Mouse (Mus musculus) midbrain, embryonic 16.5 days (tissue): Measurements from ENCODE around the gene Rfpl4. TPM values are rescaled to one million over a fixed set of nuclear protein-coding genes. Genes with fewer than 3 reads are reported as not detected.

ENCODE experiments used
- ATAC-seq: fragments of 200-750 bp; cut with Nextera tagmentation; 2 replicates; pipeline ENCODE4 v1.8.0; 2017; ENCODE audit warnings: moderate TSS enrichment
- H3K27ac ChIP-seq: fragments of 300-500 bp; sonication (generic); 2 replicates; pipeline ENCODE4 v1.5.1; 2014; ENCODE audit warnings: mild to moderate bottlenecking, low read length, mixed read lengths
- H3K27me3 ChIP-seq: fragments of 300-500 bp; sonication (generic); 2 replicates; pipeline ENCODE4 v1.6.1; 2014; ENCODE audit warnings: low read depth, low read length, mixed read lengths; ENCODE audit not compliant: control insufficient read depth, insufficient read depth
- H3K36me3 ChIP-seq: fragments of 300-500 bp; sonication (generic); 2 replicates; pipeline ENCODE4 v1.6.1; 2014; ENCODE audit warnings: mild to moderate bottlenecking, low read length, moderate library complexity, mixed read lengths; ENCODE audit not compliant: control insufficient read depth, insufficient read depth
- H3K4me1 ChIP-seq: fragments of 300-500 bp; sonication (generic); 2 replicates; pipeline ENCODE4 v1.6.1; 2014; ENCODE audit warnings: mild to moderate bottlenecking, low read length, mixed read lengths; ENCODE audit not compliant: control insufficient read depth, insufficient read depth
- H3K4me2 ChIP-seq: fragments of 300-500 bp; sonication (generic); 2 replicates; pipeline ENCODE4 v1.6.1; 2014; ENCODE audit warnings: mild to moderate bottlenecking, low read length, mixed read lengths
- H3K4me3 ChIP-seq: fragments of 300-500 bp; sonication (generic); 2 replicates; pipeline ENCODE4 v1.5.1; 2014; ENCODE audit warnings: low read depth, mild to moderate bottlenecking, low read length, moderate library complexity, mixed read lengths
- H3K9ac ChIP-seq: fragments of 300-500 bp; sonication (generic); 2 replicates; pipeline ENCODE4 v1.6.1; 2014; ENCODE audit warnings: low read depth, low read length, mixed read lengths
- H3K9me3 ChIP-seq: fragments of 300-500 bp; sonication (generic); replicated peaks from 2 replicates; pipeline ENCODE4 v1.6.1; 2014; ENCODE audit warnings: mild to moderate bottlenecking, low read length, mixed read lengths; ENCODE audit not compliant: control insufficient read depth, poor library complexity, severe bottlenecking
- WGBS: fragments of 180-500 bp; shearing (Covaris S2); extraction: QIAGEN DNeasy Blood & Tissue Kit; methylation state at CpG from one replicate; pipeline ENCODE4 v1.1.7; 2014; 5-methylcytosine and 5-hydroxymethylcytosine counted together
- microRNA-seq: library from miRNA; unstranded; fragments of <30 nt; microRNA quantifications from one replicate; pipeline ENCODE4, GENCODE M21; 2017
- polyA plus RNA-seq: library from polyadenylated mRNA; unstranded; fragments of >200 nt; fragmentation: Nextera tagmentation; extraction: Ambion mirVana; gene quantifications from 2 replicates; pipeline ENCODE4 v1.2.1, GENCODE M21; 2015

Gene Rfpl4
- polyA plus RNA-seq, 1 experiment from 2014 or later: not detected

GRCm38 (mm10) chr7:5073586-5073985, 43.2 kb downstream of the Rfpl4 start:
- no peaks in the 10 kb centered on the region for H3K9me3 ChIP-seq
- whole genome bisulfite sequencing: 83% methylated on average over 1 of the region's 1 CpGs
- peaks cover 53% of the 10 kb centered on the region for H3K36me3 ChIP-seq
- H3K4me2 ChIP-seq: no peak overlapping the region
- H3K4me1 ChIP-seq: no peaks in the 10 kb centered on the region
- H3K27me3 ChIP-seq: no peaks in the 10 kb centered on the region
- H3K9ac ChIP-seq: no peak overlapping the region
- no peak overlapping the region for H3K4me3 ChIP-seq
- H3K27ac ChIP-seq: no peak overlapping the region
- no peak for ATAC-seq

DNA sequence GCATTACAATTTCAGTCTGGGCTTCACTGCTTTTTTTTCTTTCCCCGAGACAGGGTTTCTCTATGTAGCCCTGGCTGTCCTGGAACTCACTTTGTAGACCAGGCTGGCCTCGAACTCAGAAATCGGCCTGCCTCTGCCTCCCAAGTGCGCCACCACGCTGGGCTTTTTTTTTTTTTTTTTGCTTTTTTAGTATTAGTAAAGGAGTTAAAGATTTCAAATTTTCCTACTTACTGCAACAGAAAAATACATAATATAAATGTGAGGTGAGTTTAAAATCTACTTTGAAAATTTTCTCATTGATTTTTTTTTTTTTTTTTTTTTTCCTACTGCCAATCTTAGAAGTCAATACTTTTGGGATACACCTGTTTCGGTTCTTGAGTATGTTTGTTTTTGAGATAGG, 51.9 kb downstream of the Rfpl4 start:
- no peak overlapping the region for H3K9ac ChIP-seq

DNA sequence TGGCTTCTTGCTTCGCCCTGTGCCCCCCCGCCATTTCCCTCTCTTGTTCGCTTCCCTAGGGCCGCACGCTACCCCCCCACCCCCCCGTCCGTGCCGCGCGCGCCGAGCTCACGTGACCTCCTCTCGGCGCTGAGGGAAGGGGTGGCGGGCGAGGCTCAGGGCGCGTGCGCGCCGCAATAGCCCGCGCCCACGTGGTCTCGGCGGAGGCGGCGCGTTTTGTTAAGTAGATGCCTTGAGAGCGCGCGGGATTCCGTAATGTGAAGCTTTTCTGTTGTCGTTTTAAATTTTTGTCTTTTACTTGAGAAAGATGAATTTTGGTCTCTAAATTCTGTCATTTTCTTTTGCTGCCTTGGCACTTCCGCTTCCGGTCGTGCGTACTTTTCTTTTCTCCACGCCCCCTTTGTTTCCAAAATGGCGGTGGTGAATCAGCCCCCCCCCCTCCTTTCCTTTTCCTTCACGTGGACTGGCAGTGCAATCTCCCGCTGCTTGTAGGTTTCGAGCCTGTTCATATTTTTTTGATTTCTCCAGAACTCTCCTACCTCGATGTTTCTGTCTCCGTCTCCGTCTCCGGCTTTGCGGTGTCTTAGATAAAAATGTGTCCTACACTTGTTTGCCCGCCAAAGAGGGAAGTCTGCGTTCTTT, 54.3 kb downstream of the Rfpl4 start:
- under 1% methylated on average over 51 of the region's 51 CpGs for WGBS
- no peaks in the 10 kb centered on the region for H3K9me3 ChIP-seq
- H3K27me3 ChIP-seq: no peaks in the 10 kb centered on the region; the same call in 1 of the 2 replicates
- peak overlapping the region; percentile 99 for H3K27ac ChIP-seq
- peaks cover 6% of the 10 kb centered on the region; the same call in 1 of the 2 replicates for H3K36me3 ChIP-seq
- peak overlapping the region; percentile 83 for H3K4me2 ChIP-seq
- H3K4me3 ChIP-seq: peak overlapping the region; percentile 61
- ATAC-seq: peak; percentile 22
- peak overlapping the region; percentile 84 for H3K9ac ChIP-seq
- H3K4me1 ChIP-seq: peaks cover 49% of the 10 kb centered on the region

More for the DNA sequence above, 51.9 kb downstream of the Rfpl4 start:
- Histone ChIP-seq H3K27ac (no peak overlapping the region), H3K4me1 (peaks cover 32% of the 10 kb centered on the region), H3K27me3 (no peaks in the 10 kb centered on the region), H3K36me3 (peaks cover 23% of the 10 kb centered on the region), H3K4me2 (no peak overlapping the region), H3K9me3 (no peaks in the 10 kb centered on the region), H3K4me3 (no peak overlapping the region)
- WGBS: 96% methylated on average over 6 of the region's 6 CpGs
- ATAC-seq: no peak

- peak within 1 kb of the TSS; percentile 99 for H3K27ac ChIP-seq
- H3K4me3 ChIP-seq: peak within 1 kb of the TSS; percentile 61
- peak within 1 kb of the TSS; percentile 83 for H3K4me2 ChIP-seq
- peak within 1 kb of the TSS; percentile 84 for H3K9ac ChIP-seq
- H3K36me3 ChIP-seq: peaks cover 6% of the 10 kb centered on the region; the same call in 1 of the 2 replicates
- H3K4me1 ChIP-seq: peaks cover 51% of the 10 kb centered on the region
- 0% methylated on average over 62 of the region's 65 CpGs for WGBS
- H3K9me3 ChIP-seq: no peaks in the 10 kb centered on the region
- H3K27me3 ChIP-seq: no peaks in the 10 kb centered on the region; the same call in 1 of the 2 replicates
- peak; percentile 80 for ATAC-seq
Observed at GRCm38 (mm10) chr7:5061774-5062359, 54.9 kb downstream of the Rfpl4 start, which contains the start of gene U2af2. Gene U2af2 (plus strand): TSS chr7:5062143.

- Histone ChIP-seq H3K36me3 (0 out of 2 replicates have a peak, but pooled peaks cover under 1% of the 10 kb centered on the region), H3K4me1 (peaks cover 52% of the 10 kb centered on the region)
- under 1% methylated on average over 60 of the region's 60 CpGs for WGBS
Observed at GRCm38 (mm10) chr7:5060944-5061773, 55.6 kb downstream of the Rfpl4 start.

DNA sequence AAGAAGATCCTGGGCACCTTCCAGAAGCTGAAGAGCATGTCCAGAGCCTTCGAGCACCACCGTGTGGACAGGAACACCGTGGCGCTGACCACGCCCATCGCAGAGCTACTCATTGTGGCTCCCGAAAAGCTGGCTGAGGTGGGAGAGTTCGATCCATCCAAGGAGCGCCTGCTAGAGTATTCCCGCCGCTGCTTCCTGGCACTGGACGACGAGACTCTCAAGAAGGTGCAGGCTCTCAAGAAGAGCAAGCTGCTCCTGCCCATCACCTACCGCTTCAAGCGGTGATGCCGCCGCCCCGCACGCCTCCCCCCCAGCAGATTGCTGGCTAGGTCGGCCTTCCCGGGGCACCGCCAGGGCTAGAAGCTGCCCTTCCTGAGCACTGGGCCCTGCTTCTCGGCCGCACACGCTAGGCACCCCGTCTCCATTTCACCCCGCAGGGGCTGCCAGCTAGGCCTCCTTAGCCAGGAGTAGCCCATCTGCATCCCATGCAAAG, 56.5 kb downstream of the Rfpl4 start:
- ATAC-seq: peak; percentile 3; the same call in 1 of the 2 replicates
- peaks cover 53% of the 10 kb centered on the region for H3K4me1 ChIP-seq
- no peaks in the 10 kb centered on the region for H3K36me3 ChIP-seq
- H3K9me3 ChIP-seq: no peaks in the 10 kb centered on the region
- peak overlapping the region; percentile 84 for H3K9ac ChIP-seq
- H3K4me2 ChIP-seq: peak overlapping the region; percentile 83
- H3K4me3 ChIP-seq: peak overlapping the region; percentile 61
- H3K27ac ChIP-seq: peak overlapping the region; percentile 99
- H3K27me3 ChIP-seq: peaks cover 4% of the 10 kb centered on the region; the same call in 1 of the 2 replicates
- WGBS: 2% methylated on average over 27 of the region's 27 CpGs

More at GRCm38 (mm10) chr7:5060944-5061773, 55.6 kb downstream of the Rfpl4 start:
- peak overlapping the region; percentile 83 for H3K4me2 ChIP-seq
- ATAC-seq: peak; percentile 91
- H3K27me3 ChIP-seq: no peaks in the 10 kb centered on the region; the same call in 1 of the 2 replicates
- peak overlapping the region; percentile 99 for H3K27ac ChIP-seq
- H3K4me3 ChIP-seq: peak overlapping the region; percentile 61
- peak overlapping the region; percentile 84 for H3K9ac ChIP-seq
- no peaks in the 10 kb centered on the region for H3K9me3 ChIP-seq

Small RNA genes lying within 50 kb of the gene (microRNA-seq; reads per million reads assigned to microRNA genes)
- not detected for gene Gm26217

Other genes starting within 250 kb of the Rfpl4 start
- 3.6 and 5.0 TPM in 2 replicates for gene Isoc2b, start 246.7 kb downstream of the Rfpl4 start, polyA plus RNA-seq
- gene Isoc2a, start 239.8 kb downstream of the Rfpl4 start, polyA plus RNA-seq: 0.46 and 0.57 TPM in 2 replicates
- 0.32 and 0.38 TPM in 2 replicates for gene Gm36210, start 210.4 kb downstream of the Rfpl4 start, polyA plus RNA-seq
- gene Zfp628, start 201.7 kb downstream of the Rfpl4 start, polyA plus RNA-seq: 3.1 and 3.6 TPM in 2 replicates
- gene Nat14, start 194.9 kb downstream of the Rfpl4 start, polyA plus RNA-seq: 48.2 and 49.4 TPM in 2 replicates
- gene Ssc5d, start 191.2 kb downstream of the Rfpl4 start, polyA plus RNA-seq: 0.72 and 0.85 TPM in 2 replicates
- 0.18 TPM in 1 of 2 replicates, not detected in the other for gene Sbk2, start 152.5 kb downstream of the Rfpl4 start, polyA plus RNA-seq
- gene Sbk3, start 145.8 kb downstream of the Rfpl4 start, polyA plus RNA-seq: 0.60 and 0.93 TPM in 2 replicates
- gene Zfp579, start 120.8 kb downstream of the Rfpl4 start, polyA plus RNA-seq: 56.3 and 69.2 TPM in 2 replicates
- gene Zfp524, start 102.5 kb downstream of the Rfpl4 start, polyA plus RNA-seq: 6.7 and 7.9 TPM in 2 replicates
- 30.7 and 35.5 TPM in 2 replicates for gene Fiz1, start 102.3 kb downstream of the Rfpl4 start, polyA plus RNA-seq
- gene Gm44973, start 101.5 kb downstream of the Rfpl4 start, polyA plus RNA-seq: 0.41 and 1.0 TPM in 2 replicates
- gene Zfp865, start 96.6 kb downstream of the Rfpl4 start, polyA plus RNA-seq: 6.6 and 7.2 TPM in 2 replicates
- gene Ccdc106, start 96.4 kb downstream of the Rfpl4 start, polyA plus RNA-seq: 70.0 and 73.1 TPM in 2 replicates
- not detected in 2 replicates for gene 4632433K11Rik, start 82.8 kb downstream of the Rfpl4 start, polyA plus RNA-seq
- gene Zfp784, start 78.5 kb downstream of the Rfpl4 start, polyA plus RNA-seq: 10.5 and 10.8 TPM in 2 replicates
- 101 and 117 TPM in 2 replicates for gene Zfp580, start 65.4 kb downstream of the Rfpl4 start, polyA plus RNA-seq
- 96.7 and 103 TPM in 2 replicates for gene U2af2, start 54.8 kb downstream of the Rfpl4 start, polyA plus RNA-seq
- gene Epn1, start 36.7 kb downstream of the Rfpl4 start, polyA plus RNA-seq: 107 and 120 TPM in 2 replicates
- 0.89 and 0.98 TPM in 2 replicates for gene Rasl2-9, start 9.0 kb upstream of the Rfpl4 start, polyA plus RNA-seq
- 0.02 TPM in 1 of 2 replicates, not detected in the other for gene Vmn1r55, start 32.7 kb upstream of the Rfpl4 start, polyA plus RNA-seq
- gene Vmn1r56, start 79.8 kb upstream of the Rfpl4 start, polyA plus RNA-seq: not detected in 2 replicates
- gene Vmn1r57, start 101.5 kb upstream of the Rfpl4 start, polyA plus RNA-seq: not detected in 2 replicates
- gene Gm5065, start 233.6 kb upstream of the Rfpl4 start, polyA plus RNA-seq: not detected in 2 replicates
- gene Nlrp2, start 234.1 kb upstream of the Rfpl4 start, polyA plus RNA-seq: not detected in 2 replicates